Mouse (Mus musculus): Measurements from ENCODE around the gene Gm28510. TPM values are rescaled to one million over a fixed set of nuclear protein-coding genes. Genes with fewer than 3 reads are reported as not detected.
"Not testable (repeated sequence)": the region's sequence is repeated elsewhere in the genome, so short reads cannot be mapped to it uniquely, and the experiment has no call there.

Gm28510 gene
- polyA plus RNA-seq (2014; fragmentation: Nextera tagmentation; extraction: Ambion mirVana), result not detected in 2 replicates

DNA sequence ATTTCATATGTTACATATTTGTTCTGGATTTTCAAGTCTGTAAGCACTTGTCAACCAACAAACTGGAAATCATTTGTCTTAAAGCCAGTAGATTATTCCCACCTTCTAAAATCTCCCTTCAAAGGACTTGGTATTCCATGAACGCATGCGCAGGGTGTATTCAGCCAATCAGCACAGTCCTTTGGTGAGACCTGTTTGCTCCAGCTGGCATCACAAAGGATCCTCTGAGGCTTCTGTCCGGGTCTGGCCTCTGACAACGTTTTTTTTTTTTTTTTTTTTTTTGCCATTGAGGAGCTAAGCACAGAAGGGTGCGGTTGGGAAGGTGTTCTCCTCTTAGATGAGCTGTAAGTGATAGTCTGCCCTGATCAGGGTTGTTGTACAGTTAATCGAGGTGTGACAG lies at the start of gene Gm28510:
Gm28510 (plus strand) TSS at position 301 of the 400 bp plus-strand sequence.
- not testable (repeated sequence) for ATAC-seq (ENCODE audit: insufficient number of reproducible peaks, insufficient read depth, low FRiP score, low read depth); H3K27ac ChIP-seq (ENCODE audit: low read length); H3K4me2 ChIP-seq (replicated peaks; ENCODE audit: low read depth, low read length); H3K27me3 ChIP-seq (ENCODE audit: control insufficient read depth, insufficient read depth, low read length); H3K4me3 ChIP-seq (ENCODE audit: low read depth, low read length); H3K4me1 ChIP-seq (ENCODE audit: control insufficient read depth, insufficient read depth, low read length); H3K9me3 ChIP-seq (ENCODE audit: control insufficient read depth, low read depth, low read length); H3K9ac ChIP-seq (replicated peaks; ENCODE audit: low read depth, low read length); H3K36me3 ChIP-seq (ENCODE audit: control insufficient read depth, insufficient read depth, low read length)
- no CpG with 5 or more reads among the region's 6 CpGs for WGBS

Other genes with a start within 250 kb of the Gm28510 start
- gene Gm20834, start 88.1 kb upstream of the Gm28510 start, polyA plus RNA-seq (2014; fragmentation: Nextera tagmentation; extraction: Ambion mirVana), result not detected in 2 replicates
- gene Gm20737, start 123.3 kb downstream of the Gm28510 start, polyA plus RNA-seq (2014; fragmentation: Nextera tagmentation; extraction: Ambion mirVana), result not detected in 2 replicates
- gene Gm21775, start 140.7 kb downstream of the Gm28510 start, polyA plus RNA-seq (2014; fragmentation: Nextera tagmentation; extraction: Ambion mirVana), result not detected in 2 replicates
- gene Gm21900, start 203.6 kb downstream of the Gm28510 start, polyA plus RNA-seq (2014; fragmentation: Nextera tagmentation; extraction: Ambion mirVana), result not detected in 2 replicates